Mouse (Mus musculus) liver, adult 2 months (tissue): Measurements from ENCODE around the gene Gabbr2.

ENCODE experiments used
- CTCF ChIP-seq: fragments of 200-500 bp; IDR thresholded peaks from 2 replicates; pipeline ENCODE4 v1.5.1; 2011; ENCODE audit warnings: low read depth, low read length, control low read depth
- POLR2A ChIP-seq: fragments of 200-500 bp; IDR thresholded peaks from 2 replicates; pipeline ENCODE4 v1.6.1; 2011; ENCODE audit warnings: low read length, control low read depth; ENCODE audit not compliant: insufficient read depth; ENCODE audit errors: extremely low read depth

DNA sequence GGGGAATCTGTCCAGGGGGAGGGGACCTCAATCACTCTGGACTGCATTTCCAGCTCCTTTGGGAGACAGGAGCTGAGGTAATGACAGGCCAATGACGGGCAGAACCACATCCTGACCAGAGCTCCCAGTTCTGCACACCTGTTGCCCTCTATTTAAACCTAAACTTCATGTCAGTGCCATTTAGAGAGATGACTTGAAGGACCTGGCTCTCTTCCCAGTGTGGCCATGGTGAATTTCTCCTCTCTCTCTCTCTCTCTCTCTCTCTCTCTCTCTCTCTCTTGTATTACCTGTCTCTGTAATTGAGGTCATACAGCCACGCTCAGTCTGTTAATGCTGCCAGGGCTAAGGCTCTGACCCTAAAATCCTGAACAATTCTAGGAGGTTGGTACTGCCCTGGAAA is 58.1 kb downstream of the Gabbr2 start:
- TF ChIP-seq CTCF = no peak
- no peak for TF ChIP-seq POLR2A
